Mouse (Mus musculus) heart, postnatal 14 days (tissue): ENCODE results near the gene Xkrx. TPM values are rescaled to one million over a fixed set of nuclear protein-coding genes. Genes with fewer than 3 reads are reported as not detected.
A peak's percentile ranks its signal among the peaks of the same experiment; 100 is the strongest.
"Not testable (repeated sequence)": the region's sequence is repeated elsewhere in the genome, so short reads cannot be mapped to it uniquely, and the experiment has no call there.

Source experiments
- DNase-seq, 2 experiments: peaks; one replicate each; pipeline ENCODE4 v3.0.0; 2021 to 2022
- intact Hi-C: fragments of 180-260 bp; cut with DNase I; formaldehyde crosslinking; loops from one replicate; pipeline ENCODE4 v1.15.1; 2025
- long read RNA-seq, 2 experiments: library from polyadenylated mRNA; stranded (forward); transcript quantifications; one replicate each; pipeline ENCODE4 v2.0.0; 2021
- total RNA-seq, 2 experiments: library from RNA; stranded (reverse); gene quantifications; 2 replicates each; pipeline ENCODE4 v1.2.3; 2021

Gene Xkrx
- 1 to 10 TPM; 1.1 TPM for total RNA-seq
- long read RNA-seq, experiment 1: 0 reads
- long read RNA-seq, experiment 2: 0 reads

GRCm38 (mm10) chrX:134162043-134162720 is at the start of gene Xkrx:
TSS of gene Xkrx (minus strand) at chrX:134162076.
- intact Hi-C loops: no loop called here
- no peak for DNase-seq

DNA sequence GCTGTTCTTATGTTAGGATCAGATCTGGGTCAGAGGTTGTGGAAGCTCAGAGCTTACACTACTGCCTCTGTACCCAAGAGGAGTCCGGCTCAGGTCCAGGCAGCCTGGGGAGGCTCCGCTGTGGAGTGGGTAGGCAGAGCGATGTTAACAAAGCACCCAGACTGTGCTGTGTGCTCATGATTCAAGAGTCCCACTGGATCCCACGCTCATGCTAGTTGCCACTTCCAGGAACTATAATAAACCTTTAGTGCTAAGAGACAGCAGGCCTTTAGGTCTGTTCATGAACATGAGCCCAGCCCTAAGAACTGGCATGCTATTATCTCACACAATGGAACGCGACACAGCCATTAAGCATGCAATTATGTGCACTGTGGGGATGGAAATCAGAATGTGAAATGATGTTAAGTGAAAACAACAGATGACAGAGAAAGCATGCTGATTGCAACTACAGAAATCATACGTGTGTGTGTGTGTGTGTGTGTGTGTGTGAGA is 49.3 kb upstream of the Xkrx start:
- intact Hi-C loops: no loop called here
- DNase-seq: no peak

GRCm38 (mm10) chrX:134208491-134208890 is 46.6 kb upstream of the Xkrx start:
- intact Hi-C loops: no loop called here
- no peak for DNase-seq

DNA sequence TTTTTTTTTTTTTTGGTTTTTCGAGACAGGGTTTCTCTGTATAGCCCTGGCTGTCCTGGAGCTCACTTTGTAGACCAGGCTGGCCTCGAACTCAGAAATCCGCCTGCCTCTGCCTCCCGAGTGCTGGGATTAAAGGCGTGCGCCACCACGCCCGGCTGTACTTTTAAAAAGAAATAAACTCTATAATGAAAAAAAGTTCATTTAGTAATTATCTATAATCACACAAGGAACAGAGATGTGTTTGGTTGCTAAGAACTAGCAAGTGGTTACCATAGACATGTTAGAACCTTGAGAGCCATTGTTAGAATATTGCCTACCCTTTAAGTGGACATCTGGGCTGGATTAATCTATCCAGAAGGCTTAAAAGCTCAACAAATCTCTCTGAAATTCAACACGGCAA is 25.3 kb upstream of the Xkrx start, which contains the start of gene Arl13a:
TSS of gene Arl13a (plus strand) at position 301 of the 400 bp plus-strand sequence.
- intact Hi-C loops, DNase-seq: not testable (repeated sequence)

GRCm38 (mm10) chrX:134174699-134175098 is 12.8 kb upstream of the Xkrx start:
- no peak for DNase-seq
- intact Hi-C loops: no loop called here

- intact Hi-C loops: no loop called here
- DNase-seq: no peak
Observed at GRCm38 (mm10) chrX:134170584-134170983, 8.7 kb upstream of the Xkrx start.

- intact Hi-C loops: no loop called here
- no peak for DNase-seq
Observed at GRCm38 (mm10) chrX:134163484-134163883, 1.6 kb upstream of the Xkrx start.

DNA sequence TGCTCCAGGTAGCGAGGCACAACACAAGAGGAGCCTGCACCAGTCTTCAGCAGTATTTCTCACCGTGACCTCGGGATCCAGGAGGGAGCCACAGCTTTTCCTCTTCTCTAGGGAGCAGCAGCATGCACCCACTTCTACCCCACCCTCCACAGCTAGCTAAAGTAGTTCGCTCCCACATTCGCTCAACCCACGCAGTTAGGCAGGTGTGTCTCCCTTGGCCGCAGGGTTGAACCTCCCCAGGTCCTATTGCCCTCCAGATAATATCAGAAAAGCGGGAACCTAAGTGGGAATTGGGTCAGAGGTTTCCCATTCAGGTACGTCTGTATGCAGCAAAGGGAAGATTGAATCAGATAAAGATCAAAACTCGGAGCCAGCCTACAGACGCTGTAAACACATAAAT is 950 bp upstream of the Xkrx start:
- intact Hi-C loops: no loop called here
- no peak for DNase-seq

GRCm38 (mm10) chrX:134160442-134160841 is 1.4 kb downstream of the Xkrx start:
- intact Hi-C loops: no loop called here
- DNase-seq: no peak

GRCm38 (mm10) chrX:134158151-134158550 is 3.7 kb downstream of the Xkrx start:
- intact Hi-C loops: no loop called here
- no peak for DNase-seq

- intact Hi-C loops: no loop called here
Observed at GRCm38 (mm10) chrX:134141986-134142385, 19.9 kb downstream of the Xkrx start.

GRCm38 (mm10) chrX:134141551-134141950 is 20.3 kb downstream of the Xkrx start:
- intact Hi-C loops: no loop called here
- DNase-seq: no peak

More at GRCm38 (mm10) chrX:134141986-134142385, 19.9 kb downstream of the Xkrx start:
- no peak for DNase-seq

DNA sequence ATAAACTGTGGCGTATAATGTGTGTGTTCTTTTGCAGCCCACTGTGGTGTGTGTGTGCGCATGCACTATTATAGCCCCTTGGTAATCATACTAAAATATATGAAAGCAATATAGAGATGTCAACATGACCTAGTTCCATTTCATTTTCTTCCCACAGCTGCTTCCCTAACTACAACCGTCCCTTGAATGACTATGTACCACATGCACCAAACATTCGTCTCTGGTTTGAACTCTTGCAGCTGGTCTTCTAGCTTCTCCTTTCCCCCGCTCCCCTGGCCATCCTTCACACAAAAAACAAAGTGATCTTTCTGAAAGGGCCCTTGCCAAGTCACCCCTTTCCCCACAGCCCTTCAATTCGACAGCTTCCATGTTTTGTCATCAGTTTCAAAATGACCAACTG is 21.9 kb downstream of the Xkrx start:
- no peak for DNase-seq
- intact Hi-C loops: no loop called here

GRCm38 (mm10) chrX:134133821-134134220 is 28.1 kb downstream of the Xkrx start:
- DNase-seq: no peak
- intact Hi-C loops: loop anchor here (5.0 kb wide), 1 partner anchor 183 kb away; no protein-coding TSS in a partner anchor

DNA sequence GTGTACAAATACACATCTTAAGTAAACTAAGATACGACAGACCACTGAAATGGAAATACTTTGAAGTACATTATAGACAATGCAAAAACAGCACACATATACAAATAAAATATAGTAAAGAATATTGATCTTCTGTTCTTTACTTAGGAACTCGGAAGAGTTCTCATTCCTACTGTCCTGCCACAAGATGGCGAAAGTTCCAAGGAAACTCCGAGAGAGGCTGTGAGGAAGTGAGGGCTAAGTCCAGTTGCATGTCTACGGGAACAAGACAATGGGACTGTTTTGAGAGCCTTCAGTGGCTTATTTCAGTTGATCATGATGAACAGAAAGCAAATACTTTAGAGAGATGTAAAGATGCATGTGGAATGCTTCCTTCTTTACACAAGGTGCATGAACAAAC is 29.6 kb downstream of the Xkrx start:
- DNase-seq: peak; percentile 3 to 25
- intact Hi-C loops: loop anchor here (5.0 kb wide), 1 partner anchor 185 kb away; no protein-coding TSS in a partner anchor

- intact Hi-C loops: no loop called here
- DNase-seq: no peak
Observed at GRCm38 (mm10) chrX:134128549-134128948, 33.3 kb downstream of the Xkrx start.

- intact Hi-C loops: no loop called here
- DNase-seq: no peak
Observed at GRCm38 (mm10) chrX:134116417-134116816, 45.5 kb downstream of the Xkrx start.

DNA sequence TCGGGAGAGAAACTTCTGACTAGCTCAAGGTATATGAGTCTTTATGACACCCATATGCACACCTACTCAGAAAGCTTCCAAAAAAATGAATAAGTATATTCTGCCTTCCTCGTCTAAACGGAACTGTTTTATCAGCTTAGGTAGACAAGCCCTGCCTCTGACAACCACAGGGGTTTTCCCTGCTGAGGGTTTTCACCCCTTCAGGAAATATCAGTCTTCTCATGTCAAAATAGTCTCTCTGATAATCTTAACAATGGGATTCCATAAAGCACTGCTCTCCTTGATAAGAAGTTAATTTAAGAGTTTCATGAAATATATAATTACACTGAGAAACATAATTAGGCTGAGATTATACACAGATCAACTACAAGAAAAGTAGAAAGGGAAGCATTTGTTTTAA is 50.1 kb downstream of the Xkrx start:
- no peak for DNase-seq
- intact Hi-C loops: no loop called here

DNA sequence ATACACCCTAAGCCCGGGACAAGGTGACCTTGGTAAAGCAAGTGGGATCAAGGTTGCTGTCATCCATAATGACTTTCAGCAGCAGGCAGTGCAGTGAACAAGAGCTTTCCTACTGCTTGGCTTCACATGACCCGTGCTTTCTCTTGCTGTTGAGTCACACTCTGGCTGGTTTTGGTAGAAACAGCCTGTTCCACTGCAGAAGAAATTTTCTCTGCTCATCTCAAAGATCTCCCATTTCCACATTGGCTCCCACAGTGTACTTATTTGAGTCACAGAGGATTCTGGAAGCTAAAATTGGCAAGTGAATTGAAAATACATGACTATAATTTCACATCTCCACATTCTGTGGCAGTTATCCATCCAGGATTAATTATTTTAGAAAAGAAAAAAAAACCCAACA is 59.2 kb downstream of the Xkrx start:
- intact Hi-C loops: no loop called here

More for the DNA sequence above, 59.2 kb downstream of the Xkrx start:
- no peak for DNase-seq
